Mouse (Mus musculus): ENCODE measurements around the gene Gm5426. TPM values are rescaled to one million over a fixed set of nuclear protein-coding genes. Genes with fewer than 3 reads are reported as not detected.

Gene Gm5426
- polyA plus RNA-seq, 1 experiment: not detected

DNA sequence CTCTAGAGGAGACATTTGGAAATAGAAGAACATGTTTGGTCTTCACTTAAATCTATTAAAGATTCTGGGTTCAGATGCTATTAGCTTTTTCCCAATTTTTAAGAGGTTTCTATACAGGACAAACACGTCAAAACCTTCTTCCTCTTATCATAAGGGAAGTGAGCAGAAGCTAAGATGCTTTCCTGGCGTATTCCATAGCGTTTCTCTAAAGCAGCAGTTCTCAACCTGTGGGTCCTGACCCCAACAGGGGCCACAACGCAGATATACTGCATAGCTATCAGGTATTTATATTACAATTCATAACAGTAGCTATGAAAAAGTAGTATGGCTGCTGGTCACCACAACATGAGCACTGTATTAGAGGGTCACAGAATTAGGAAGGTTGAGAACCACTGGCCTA is 27.4 kb downstream of the Gm5426 start:
- TF ChIP-seq POLR2A (IDR thresholded peaks at IDR 0.05; ENCODE audit: extremely low read depth, insufficient read depth, low read length) (no peak), CTCF (IDR thresholded peaks at IDR 0.05; ENCODE audit: extremely low read depth, insufficient read depth, low read length) (no peak)
- no peak overlapping the region for H3K4me3 ChIP-seq (ENCODE audit: insufficient read depth, low read length)
- no peak overlapping the region for H3K27ac ChIP-seq (ENCODE audit: insufficient read depth, low read length)

DNA sequence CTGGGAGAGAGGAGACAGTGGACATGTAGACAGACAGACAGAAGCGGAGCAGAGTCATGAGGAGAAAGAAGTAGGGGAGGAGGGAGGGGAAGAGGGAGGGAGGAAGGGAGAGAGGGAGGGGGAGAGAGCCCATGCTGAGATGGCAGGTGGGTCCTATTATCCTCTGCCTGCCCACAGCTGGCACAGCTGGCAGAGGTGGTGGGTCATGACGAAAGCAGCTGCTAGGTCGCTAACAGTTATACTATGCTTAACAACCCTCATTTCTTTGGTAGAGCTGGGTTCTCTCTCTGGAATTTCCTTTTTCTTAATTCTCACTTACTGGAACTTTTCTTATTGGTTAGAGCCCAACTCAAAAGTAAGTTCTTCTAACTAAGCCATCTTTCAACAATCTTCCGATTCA is 28.9 kb downstream of the Gm5426 start:
- Histone ChIP-seq H3K4me1 (ENCODE audit: control insufficient read depth, insufficient read depth, low read length) (no peaks in the 10 kb centered on the region), H3K27ac (ENCODE audit: insufficient read depth, low read length) (no peak overlapping the region), H3K4me3 (ENCODE audit: insufficient read depth, low read length) (no peak overlapping the region)
- TF ChIP-seq CTCF (IDR thresholded peaks at IDR 0.05; ENCODE audit: extremely low read depth, insufficient read depth, low read length) (no peak), POLR2A (IDR thresholded peaks at IDR 0.05; ENCODE audit: extremely low read depth, insufficient read depth, low read length) (no peak)

More for the DNA sequence above, 27.4 kb downstream of the Gm5426 start:
- H3K4me1 ChIP-seq (ENCODE audit: control insufficient read depth, insufficient read depth, low read length): no peaks in the 10 kb centered on the region

DNA sequence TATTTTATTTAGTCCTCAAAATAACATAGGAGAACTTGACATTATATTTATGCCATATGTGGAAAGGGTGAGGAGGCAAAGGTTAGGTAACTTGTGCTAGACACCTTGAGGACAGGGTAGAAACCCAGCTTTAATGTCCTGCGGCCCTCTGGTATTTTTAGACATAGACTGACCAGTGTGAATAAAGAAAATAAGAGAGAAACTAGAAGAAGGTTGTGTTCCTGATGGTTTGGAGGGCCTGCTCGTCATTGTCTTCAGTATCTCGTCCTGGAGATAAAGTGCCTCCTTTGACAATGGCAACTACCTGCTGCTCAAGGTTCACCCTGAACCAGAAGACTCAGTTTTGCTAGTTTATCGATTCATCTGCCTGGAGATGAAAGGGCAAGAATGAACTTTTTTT is 32.6 kb downstream of the Gm5426 start:
- Histone ChIP-seq H3K4me1 (ENCODE audit: control insufficient read depth, insufficient read depth, low read length) (no peaks in the 10 kb centered on the region), H3K4me3 (ENCODE audit: insufficient read depth, low read length) (no peak overlapping the region), H3K27ac (ENCODE audit: insufficient read depth, low read length) (no peak overlapping the region)
- TF ChIP-seq CTCF (IDR thresholded peaks at IDR 0.05; ENCODE audit: extremely low read depth, insufficient read depth, low read length): no peak
- TF ChIP-seq POLR2A (IDR thresholded peaks at IDR 0.05; ENCODE audit: extremely low read depth, insufficient read depth, low read length): no peak

DNA sequence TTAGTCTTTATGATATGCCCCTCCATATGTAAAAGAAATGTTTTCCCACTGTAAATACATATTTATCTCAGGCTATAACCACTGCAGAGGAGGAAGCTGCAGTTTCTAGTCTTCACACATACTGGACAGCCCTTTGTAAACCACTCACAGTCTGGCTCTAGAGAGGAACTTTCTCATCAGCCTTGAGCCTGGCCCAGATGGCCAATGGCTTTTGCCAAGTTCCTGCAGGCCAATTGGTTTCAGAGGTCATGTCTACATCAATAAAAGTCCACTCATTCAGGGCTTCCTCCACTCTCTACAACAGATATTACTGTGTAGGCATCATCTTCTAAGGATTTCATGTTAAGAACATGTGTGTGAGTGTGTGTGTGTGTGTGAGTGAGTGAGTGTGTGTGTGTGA is 35.1 kb downstream of the Gm5426 start:
- Histone ChIP-seq H3K4me1 (ENCODE audit: control insufficient read depth, insufficient read depth, low read length) (no peaks in the 10 kb centered on the region), H3K27ac (ENCODE audit: insufficient read depth, low read length) (no peak overlapping the region), H3K4me3 (ENCODE audit: insufficient read depth, low read length) (no peak overlapping the region)
- no peak for TF ChIP-seq POLR2A (IDR thresholded peaks at IDR 0.05; ENCODE audit: extremely low read depth, insufficient read depth, low read length)
- TF ChIP-seq CTCF (IDR thresholded peaks at IDR 0.05; ENCODE audit: extremely low read depth, insufficient read depth, low read length): no peak

DNA sequence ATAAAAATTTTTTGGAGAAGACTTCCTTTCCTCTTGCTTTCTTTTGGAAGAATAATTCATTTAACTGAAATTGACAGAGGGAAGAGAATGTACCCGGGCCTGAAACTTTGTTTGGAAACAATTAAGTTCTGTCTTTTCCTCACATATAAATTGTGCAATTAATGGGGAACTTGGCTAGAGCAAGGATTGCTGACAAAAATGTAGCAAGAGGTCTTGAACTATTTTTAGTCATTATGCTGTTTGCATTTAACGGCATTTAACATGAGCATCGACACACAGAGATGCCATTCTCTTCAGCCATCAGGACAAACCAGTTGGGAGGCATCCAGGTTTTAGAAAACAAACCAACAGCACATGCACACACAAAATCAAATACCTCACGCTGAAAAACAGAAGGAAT is 36.6 kb downstream of the Gm5426 start:
- H3K27ac ChIP-seq (ENCODE audit: insufficient read depth, low read length): no peak overlapping the region
- H3K4me3 ChIP-seq (ENCODE audit: insufficient read depth, low read length): no peak overlapping the region
- no peaks in the 10 kb centered on the region for H3K4me1 ChIP-seq (ENCODE audit: control insufficient read depth, insufficient read depth, low read length)
- TF ChIP-seq POLR2A (IDR thresholded peaks at IDR 0.05; ENCODE audit: extremely low read depth, insufficient read depth, low read length): no peak
- TF ChIP-seq CTCF (IDR thresholded peaks at IDR 0.05; ENCODE audit: extremely low read depth, insufficient read depth, low read length): no peak

DNA sequence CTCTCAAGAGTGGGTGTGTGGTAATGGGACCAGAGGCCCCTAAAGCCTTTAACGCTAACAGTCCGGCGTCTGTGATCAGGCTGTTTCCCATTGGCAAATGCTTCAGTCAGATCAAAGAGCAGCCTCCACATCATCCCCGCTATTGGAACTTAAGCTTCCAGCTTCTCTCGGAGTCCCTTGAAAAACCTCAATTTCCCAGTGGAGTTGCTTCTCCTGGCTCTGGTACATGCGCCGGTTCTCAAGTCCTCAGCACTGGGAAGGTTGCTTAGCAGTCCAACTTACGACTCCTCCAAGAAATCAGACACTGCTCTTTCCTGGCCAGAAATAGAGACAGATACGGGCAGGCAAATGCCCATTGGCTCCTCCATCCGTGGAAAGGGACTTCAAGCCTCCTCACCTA is 37.4 kb downstream of the Gm5426 start:
- no peaks in the 10 kb centered on the region for H3K4me1 ChIP-seq (ENCODE audit: control insufficient read depth, insufficient read depth, low read length)
- H3K4me3 ChIP-seq (ENCODE audit: insufficient read depth, low read length): no peak overlapping the region
- no peak overlapping the region for H3K27ac ChIP-seq (ENCODE audit: insufficient read depth, low read length)
- no peak for TF ChIP-seq POLR2A (IDR thresholded peaks at IDR 0.05; ENCODE audit: extremely low read depth, insufficient read depth, low read length)

DNA sequence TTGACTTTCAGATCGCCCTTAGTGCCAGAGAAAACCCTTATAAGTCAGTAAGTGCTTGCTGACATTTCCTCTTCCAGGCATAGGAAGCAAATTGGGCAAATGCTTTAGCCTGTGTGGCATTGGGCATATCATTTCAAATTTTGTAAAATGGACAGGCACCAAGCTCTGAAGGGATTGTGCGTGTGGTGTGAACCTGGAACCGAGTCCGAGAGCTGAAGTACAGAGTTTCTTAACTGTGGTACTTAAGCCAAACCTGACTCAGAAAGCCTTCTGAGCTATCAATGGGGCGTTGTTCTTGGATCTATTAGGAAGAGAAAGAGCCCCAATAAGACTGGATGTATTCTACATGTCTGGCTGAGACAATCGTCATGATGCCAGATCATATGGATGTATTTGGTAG is 40.5 kb downstream of the Gm5426 start:
- TF ChIP-seq CTCF (IDR thresholded peaks at IDR 0.05; ENCODE audit: extremely low read depth, insufficient read depth, low read length): no peak
- no peak overlapping the region for H3K4me3 ChIP-seq (ENCODE audit: insufficient read depth, low read length)
- no peaks in the 10 kb centered on the region for H3K4me1 ChIP-seq (ENCODE audit: control insufficient read depth, insufficient read depth, low read length)
- H3K27ac ChIP-seq (ENCODE audit: insufficient read depth, low read length): no peak overlapping the region

DNA sequence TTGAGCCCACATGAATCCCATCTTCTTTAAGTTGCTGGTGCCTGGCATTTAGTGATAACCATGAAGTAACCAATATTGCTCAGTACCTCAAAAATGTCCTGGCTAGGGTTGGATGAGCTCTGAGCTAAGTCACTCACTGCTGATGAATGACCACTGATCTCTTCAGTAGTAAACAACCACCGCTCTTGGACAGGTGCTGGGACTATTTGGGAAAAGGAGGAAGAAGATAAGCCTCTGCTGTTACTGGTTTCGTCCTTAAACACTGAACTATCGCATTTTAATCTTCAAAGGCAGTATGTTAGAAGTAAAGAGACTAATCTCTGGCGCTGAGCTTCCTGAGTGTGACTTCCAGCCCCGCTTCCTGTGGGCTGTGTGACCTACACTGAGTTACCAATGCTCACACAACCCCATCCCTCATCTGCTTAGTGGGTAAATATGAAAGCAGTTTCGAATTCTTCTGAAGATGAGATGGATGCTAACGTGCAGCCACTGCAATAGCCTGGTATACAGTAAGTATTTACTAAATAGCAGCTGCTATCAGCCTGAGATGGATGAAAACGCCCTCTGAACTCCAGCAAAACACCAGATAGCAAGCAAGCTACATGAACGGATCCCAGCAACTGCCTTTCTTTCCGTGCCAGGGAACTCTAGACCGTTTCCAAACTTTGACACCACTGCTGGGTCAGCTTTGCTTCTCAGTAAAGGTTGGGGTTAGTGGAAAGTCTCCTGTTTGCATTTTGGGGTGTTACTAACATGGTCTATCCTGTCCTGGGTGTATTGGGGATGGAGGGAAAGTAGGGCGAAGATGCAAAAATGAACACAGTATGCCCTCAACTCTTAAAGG is 44.4 kb downstream of the Gm5426 start:
- H3K4me1 ChIP-seq (ENCODE audit: control insufficient read depth, insufficient read depth, low read length): no peaks in the 10 kb centered on the region
- H3K4me3 ChIP-seq (ENCODE audit: insufficient read depth, low read length): no peak overlapping the region

DNA sequence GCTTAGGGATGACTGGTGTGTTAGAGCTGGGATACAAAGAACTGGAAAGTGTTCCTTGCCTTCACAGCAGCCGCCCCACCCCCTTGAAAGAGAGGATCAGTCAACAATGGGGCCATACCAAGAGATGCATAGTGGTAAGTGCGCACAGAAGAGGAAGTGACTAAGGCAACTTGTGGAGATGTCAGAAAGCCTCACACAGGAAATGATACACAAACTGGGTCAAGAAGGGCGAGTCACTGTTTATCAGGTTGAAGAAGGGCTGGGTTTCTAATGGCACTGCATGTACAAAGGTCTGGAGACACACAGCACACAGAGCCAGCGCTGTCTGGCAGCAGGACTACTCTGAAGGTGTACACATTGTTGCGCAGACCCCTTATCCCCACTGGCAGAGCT is 45.0 kb downstream of the Gm5426 start:
- no peak overlapping the region for H3K27ac ChIP-seq (ENCODE audit: insufficient read depth, low read length)
- no peaks in the 10 kb centered on the region for H3K4me1 ChIP-seq (ENCODE audit: control insufficient read depth, insufficient read depth, low read length)
- TF ChIP-seq POLR2A (IDR thresholded peaks at IDR 0.05; ENCODE audit: extremely low read depth, insufficient read depth, low read length) (no peak), CTCF (IDR thresholded peaks at IDR 0.05; ENCODE audit: extremely low read depth, insufficient read depth, low read length) (no peak)
- H3K4me3 ChIP-seq (ENCODE audit: insufficient read depth, low read length): no peak overlapping the region

More for the DNA sequence above, 44.4 kb downstream of the Gm5426 start:
- no peak overlapping the region for H3K27ac ChIP-seq (ENCODE audit: insufficient read depth, low read length)
- TF ChIP-seq POLR2A (IDR thresholded peaks at IDR 0.05; ENCODE audit: extremely low read depth, insufficient read depth, low read length) (no peak), CTCF (IDR thresholded peaks at IDR 0.05; ENCODE audit: extremely low read depth, insufficient read depth, low read length) (no peak)

DNA sequence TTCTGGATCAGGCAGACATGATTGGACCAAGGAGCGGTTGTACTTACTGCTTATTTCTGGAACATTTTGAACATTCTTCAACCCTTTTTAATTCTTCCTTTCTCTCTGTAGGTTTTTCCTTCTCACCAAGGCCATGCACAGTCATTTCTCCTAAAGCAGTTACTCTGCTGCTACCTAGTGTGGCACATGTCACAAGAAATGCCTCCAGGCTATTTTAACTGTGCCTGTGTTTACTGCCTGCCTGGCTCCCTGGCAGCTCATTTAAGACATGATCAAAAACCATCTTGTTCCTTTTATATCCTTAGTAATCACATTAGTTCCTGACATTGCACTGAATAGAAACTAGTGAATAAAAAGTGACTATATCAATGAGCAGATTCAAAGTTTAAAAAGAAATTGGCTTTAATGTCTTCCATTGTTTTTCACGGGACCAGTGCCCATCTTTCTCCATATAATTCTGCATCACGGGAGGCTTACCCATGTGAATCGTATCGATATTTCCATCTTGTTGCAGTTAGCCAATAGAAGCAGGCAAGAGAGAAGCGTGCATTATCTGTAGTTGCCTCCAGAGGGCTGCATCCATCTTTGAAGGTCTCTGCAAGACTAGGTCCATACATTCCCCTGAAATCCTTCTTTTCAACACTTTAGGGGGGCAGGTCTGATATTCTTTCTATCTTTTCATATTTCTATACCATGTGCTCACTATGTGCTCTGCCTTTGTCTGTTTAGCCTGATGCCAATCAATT is 45.7 kb downstream of the Gm5426 start:
- 0 out of 2 replicates have a peak, but pooled peaks have one; percentile 9 for TF ChIP-seq CTCF (IDR thresholded peaks at IDR 0.05; ENCODE audit: extremely low read depth, insufficient read depth, low read length)
- no peak for TF ChIP-seq POLR2A (IDR thresholded peaks at IDR 0.05; ENCODE audit: extremely low read depth, insufficient read depth, low read length)
- H3K4me3 ChIP-seq (ENCODE audit: insufficient read depth, low read length): no peak overlapping the region

More for the DNA sequence above, 45.7 kb downstream of the Gm5426 start:
- H3K4me1 ChIP-seq (ENCODE audit: control insufficient read depth, insufficient read depth, low read length): no peaks in the 10 kb centered on the region
- H3K27ac ChIP-seq (ENCODE audit: insufficient read depth, low read length): no peak overlapping the region
